Mouse (Mus musculus) cerebellum, postnatal 14 days (tissue): Measurements from ENCODE around the gene Hnrnpa3.
"Not testable (repeated sequence)": the region's sequence is repeated elsewhere in the genome, so short reads cannot be mapped to it uniquely, and the experiment has no call there.

ENCODE experiments used
- DNase-seq, 2 experiments: peaks; one replicate each; pipeline ENCODE4 v3.0.0; 2021; ENCODE audit warnings: mixed read lengths in 2 of 2

Gene Hnrnpa3

DNA sequence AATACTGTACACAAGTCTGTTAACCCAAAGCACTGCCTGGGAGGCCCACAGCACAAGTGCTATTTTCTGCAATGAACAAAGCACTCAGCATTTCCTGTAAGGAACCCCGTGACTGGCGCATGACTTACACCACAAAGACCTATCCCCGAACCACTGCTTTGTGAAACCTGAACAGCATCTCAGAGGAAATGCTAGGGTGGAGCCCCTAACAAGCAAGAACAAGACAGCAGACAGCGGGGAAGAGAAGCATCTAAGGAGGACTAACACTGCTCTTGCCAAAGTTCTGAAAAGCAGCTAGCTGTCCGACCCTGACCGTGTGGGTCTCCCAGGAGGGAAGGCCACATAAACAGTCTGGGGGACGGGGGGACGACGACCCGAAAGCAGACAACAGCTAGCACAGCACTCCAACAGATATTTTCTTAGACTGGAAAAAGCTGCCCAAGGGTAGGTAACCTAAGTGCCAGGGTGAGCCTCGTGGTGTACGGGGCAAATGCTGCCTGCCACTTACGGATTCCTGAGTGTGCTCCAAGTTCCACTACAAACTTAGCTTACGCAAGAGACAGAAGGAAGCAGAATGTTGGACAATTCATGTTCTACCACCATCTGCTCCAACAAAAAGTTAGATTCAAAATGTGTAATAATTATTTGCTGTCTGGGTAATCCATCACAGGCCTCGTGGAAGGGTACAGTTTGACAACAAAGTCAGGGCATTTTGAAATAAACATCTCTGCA lies 24.1 kb downstream of the Hnrnpa3 start:
- DNase-seq, result no peak

DNA sequence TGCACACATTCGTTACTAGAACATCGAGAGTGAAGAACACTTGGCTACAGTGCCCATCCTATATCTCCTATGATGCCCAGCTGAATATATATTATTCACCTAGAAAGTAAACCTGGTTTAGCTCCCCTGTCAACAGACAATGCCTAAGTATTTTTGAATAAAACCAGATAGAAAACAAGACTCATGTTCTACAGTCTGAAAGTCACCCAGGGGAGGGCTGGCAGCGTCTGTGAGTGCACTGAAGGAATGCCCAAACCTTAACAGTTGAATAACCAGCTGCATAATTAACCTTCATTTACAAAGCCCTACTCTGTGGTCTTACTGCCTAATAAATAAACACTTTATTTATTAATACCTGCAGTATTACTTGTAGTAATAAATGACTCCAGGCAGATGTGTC lies 25.5 kb downstream of the Hnrnpa3 start:
- no peak for DNase-seq

DNA sequence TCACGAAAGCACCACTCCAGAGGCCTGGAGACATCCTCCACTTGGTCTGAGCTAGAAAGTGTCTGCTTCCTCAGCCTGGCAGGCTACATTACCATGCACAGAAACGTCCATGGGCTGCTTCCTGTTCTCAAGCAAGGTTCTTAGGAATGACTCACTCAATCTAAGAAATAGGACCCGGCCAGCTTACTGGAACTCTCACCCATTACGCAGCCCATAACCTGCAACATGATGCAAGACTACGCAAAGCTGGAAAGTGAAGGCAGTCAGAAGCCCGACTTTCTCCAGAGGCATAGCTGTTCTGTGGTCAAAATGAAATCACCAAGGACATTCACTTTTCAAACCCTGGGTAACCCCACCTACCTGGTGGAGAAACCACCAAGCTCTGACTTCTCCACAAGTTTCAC lies 26.4 kb downstream of the Hnrnpa3 start:
- no peak for DNase-seq

DNA sequence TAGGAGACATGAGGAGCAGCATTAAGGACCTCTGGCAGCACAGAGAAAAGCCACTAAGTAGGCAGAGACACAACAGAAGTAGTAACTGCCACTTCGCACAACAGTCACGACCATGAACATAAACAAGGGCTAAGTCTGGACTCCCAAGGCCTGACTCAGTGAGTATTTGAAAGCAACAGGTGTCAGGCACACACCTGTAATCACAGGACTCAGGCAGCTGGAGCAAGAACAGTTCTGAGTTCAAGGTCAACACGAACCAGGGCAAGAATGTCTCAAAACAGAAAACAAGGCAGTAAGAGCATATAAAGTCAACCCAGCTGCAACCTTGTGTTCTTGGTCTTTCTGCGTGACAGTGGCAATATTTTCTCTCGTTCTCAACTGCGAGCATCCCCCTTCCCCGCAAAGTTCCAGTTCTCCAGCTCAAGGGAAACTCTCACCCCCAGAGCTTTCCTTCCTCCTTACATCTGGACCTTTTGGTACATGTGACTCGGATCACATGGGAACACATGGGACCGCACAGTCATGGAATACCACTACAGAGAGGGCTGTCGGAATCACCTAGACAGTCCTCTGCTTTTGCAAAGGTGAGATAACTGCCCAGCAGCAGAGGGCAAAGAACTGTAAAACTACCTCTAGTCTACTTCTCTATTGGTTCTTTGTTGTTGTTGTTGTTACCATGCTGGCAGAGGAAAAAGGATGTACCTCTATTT lies 28.1 kb downstream of the Hnrnpa3 start:
- DNase-seq, result no peak

DNA sequence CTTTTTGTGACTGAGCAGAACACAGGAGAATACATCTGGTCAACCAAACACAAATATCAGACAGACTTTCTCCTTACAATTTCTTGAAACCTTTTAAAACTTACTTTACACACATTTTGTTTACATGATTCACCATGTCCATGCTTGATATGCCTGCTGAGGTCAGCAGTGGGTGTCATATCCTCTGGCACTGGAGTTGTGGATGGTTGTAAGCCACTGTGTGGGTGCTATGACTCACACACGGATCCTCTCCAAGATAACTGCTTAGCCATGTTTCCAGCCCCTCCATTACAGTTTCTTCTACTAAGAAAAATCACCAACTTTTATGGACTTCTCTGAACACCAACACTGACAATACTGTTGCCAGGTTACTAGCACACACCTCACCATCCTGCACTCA lies 29.8 kb downstream of the Hnrnpa3 start:
- no peak for DNase-seq

DNA sequence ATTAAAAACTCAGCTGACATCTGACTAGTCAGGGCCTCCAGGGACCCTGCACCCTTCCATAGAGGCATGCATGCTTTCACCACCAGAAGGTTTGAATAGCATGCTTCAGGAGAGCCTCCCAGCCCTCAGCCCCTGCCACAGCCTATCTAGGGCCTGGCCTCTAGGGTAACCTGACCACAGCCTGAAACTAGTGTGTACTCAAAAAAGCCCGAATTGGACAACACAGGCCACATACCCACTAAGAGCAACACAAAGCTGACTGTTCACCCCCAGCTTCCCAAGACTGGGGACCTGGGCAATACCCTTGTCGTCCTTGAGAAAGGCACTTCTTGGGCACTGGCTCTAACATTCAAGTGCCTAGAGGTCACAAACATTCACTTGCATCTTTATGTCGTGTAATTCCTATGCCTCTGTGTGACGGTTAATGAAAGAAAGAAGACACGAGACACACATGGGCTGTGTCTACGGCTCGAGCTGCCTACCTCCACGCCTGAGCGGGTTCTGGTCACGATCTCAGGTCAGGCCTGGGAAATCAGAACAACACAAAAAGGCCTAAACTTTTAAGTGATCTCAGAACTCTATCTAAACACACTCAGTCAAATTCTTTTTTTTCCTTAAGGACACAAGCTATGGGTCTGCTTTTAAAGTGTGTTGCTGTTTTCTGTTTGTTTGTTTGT lies 30.6 kb downstream of the Hnrnpa3 start:
- no peak for DNase-seq

DNA sequence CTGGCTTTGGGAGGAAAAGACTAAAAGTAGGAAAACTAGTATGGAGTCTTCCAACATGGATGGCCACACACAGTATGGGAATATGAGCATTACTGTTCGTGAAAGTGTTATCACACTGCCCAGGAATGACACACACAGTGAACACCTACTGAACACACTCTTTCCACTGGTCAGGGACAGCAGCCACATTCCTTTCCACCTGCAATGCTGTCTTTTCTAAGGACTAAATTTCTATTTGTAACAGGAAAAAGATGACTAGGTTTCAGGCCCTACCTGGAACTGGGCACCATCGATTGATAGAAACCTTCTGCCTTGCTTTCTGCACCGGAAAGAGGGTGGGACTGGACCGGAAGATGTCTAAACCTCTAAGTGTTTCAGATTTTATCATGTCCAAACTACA lies 31.6 kb downstream of the Hnrnpa3 start:
- DNase-seq, result no peak

DNA sequence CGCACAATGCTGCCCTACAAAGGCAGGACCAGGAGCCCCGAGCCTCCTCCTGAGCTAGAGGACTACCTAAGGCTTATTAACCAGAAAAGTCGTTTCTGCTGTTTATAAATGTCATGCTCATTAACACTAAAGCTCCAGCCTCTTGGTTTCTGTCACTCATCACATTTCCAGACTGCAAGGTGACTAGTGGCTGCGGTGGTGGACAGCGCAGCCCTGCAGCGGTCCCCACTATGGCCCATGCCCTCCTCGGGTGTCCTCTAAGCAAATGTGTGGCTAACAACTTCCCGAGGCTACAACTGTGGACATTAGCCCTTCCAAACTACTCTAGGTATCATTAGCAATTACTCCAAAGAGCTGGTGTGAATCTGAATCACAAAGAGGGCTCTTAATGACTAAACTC lies 32.3 kb downstream of the Hnrnpa3 start:
- no peak for DNase-seq

DNA sequence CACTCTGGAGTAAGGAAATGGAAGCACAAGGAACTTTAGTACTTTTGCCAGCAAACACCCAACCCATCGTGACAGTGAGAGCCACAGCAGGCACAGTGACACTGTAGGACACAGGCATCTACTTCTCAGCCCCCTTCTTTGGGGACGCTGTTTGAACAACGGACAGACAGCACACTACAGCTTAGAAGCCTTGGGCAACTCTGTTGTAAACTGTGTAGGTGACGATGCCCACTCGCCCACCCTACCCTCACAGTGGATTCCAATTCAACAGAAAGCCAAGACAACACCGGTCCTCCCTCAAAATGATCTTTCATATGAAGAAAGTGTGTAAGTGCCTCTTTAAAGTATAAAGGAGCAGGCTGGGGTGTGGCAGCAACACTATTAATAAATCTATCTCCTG lies 33.3 kb downstream of the Hnrnpa3 start:
- DNase-seq, result no peak

DNA sequence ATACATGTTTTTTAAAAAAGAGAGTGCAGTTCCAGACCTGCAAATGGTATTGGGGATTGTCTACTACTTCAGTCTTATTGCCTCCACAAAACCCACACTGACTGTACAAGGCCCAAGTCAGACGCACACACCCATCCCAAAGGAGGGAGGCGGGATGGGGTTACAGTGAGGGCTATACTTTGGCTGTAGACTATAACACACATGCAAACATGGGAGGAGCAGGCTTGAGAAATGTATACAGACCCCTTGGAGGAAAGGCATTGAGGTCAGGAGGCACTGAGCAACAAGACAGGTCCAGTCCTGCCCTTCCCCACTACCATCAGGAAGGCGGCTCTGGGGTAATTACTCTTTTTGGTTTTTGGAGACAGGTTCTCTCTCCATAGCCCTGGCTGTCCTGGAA lies 35.9 kb downstream of the Hnrnpa3 start:
- DNase-seq, result not testable (repeated sequence)

DNA sequence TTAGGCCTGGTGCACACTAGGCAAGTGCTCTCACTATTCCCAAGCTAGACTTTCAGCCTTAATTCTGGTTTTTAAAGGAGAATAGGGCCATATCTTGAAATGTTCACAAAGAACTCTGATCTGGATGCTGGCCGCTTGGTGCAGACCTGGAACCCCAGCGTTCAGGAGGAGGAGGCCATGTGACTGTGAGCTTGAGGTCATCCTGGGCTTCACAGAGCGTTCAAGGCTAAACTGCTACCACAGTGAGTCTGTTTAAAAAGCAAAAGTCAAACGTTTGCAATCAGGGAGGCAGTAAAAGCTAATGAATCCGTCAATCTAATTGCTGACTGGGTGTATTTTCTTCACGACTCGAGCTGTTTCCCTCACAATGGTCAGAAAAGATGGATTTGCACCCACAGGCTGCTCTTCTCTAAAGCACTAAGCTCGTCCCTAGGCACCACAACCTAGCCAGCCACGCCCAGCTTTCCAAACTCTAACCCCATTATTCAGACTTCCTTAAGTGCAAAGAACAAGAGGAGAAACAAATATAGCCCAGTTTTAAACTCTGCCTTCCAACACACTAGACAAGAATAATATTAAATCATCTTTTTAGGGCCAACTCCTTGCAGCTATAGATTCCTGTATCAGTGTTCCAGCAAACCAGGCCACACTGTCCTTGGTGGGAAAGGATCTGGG lies 36.8 kb downstream of the Hnrnpa3 start:
- DNase-seq, result no peak

DNA sequence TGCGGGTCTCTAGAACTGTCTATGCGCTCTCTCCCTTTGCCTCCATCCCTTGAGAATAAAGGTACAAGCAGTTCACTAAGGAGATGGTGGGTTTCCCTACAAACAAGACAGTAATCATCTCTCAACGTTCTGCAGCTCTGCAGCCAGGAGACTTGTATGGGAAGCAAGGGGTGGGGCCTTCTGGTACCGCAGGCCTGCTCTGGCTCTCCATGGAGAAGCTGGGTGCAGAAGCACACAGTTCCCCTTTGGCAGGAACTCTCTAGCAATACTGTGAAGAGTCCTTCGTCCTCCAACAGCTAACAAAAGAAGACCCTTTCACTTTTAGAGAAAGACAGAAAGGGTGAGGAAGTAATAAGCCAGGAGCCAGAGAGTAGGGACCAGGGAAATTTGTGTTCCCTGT lies 37.3 kb downstream of the Hnrnpa3 start:
- no peak for DNase-seq

DNA sequence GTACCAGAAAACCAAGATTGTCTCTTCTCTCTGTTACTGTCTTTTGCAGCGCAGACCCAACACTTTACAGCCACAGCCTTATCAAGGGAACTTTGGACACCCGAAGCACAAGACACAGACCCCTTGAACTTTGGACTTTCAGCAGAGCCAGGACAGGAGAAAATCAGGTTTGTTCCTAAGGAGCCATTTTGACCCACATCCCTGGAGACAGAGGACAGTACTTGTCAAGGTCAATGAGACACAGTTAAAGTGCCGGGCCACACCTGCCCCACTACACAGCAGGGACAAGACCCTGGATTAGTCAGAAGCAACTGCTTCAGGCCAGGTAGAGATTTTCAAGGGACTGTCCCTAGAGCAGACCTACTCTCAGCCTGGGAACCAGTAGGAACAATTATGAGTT lies 38.2 kb downstream of the Hnrnpa3 start:
- no peak for DNase-seq

DNA sequence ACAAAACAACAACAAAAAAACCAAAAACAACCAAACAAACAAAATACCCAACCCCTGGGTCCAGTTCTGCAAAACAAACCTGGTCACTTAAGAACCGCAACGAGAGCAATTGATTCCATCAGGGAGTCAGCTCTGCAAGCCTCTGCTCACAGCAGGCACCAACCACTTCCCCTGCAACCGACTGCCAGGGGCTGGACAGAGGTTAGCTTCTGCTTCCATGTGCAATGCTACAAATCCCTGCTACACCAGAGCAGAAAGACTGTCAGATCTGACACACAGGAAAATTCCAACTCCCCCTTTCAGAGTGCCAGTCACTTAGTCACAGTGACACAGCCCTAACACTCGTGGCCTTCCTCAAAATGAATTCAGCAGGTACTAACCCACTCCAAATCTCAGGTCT lies 38.9 kb downstream of the Hnrnpa3 start:
- no peak for DNase-seq

DNA sequence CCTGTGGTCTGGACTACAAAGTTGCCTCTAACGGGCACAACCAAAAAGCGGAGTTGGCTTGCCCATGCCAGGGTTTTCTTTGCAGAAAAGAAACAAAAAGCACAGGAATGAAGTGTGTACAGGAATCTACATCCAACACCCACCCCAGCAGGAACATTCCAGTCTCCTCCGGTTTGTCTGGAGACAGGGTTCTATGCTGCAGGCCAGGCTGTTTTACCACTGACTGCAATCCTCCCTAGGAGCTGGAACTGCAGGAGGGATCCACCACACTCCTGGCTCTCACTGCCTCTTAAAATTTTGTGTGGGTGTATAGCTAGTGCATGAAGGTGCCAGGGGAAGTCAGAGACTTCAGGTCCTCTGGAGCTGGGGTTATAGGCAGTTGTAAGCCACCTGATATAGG lies 39.8 kb downstream of the Hnrnpa3 start:
- DNase-seq, result no peak

DNA sequence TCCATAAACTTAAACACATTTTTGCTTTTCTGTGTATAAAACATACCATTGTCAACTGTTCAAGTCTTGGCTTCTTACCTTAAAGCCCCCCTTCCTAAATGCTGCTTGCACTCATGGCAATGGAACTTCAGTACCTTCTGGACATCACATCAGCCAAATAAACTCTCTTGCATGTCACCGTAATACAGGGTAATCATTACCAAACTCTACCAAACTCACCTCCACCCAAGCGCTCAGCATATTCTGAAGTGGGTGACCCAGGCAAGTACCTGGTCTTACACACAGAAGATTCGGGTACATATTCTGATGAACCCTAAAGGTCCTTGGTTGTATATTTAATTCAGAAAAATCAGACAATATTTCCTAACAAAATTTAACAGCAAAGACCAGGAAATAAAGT lies 41.5 kb downstream of the Hnrnpa3 start:
- DNase-seq, result no peak

DNA sequence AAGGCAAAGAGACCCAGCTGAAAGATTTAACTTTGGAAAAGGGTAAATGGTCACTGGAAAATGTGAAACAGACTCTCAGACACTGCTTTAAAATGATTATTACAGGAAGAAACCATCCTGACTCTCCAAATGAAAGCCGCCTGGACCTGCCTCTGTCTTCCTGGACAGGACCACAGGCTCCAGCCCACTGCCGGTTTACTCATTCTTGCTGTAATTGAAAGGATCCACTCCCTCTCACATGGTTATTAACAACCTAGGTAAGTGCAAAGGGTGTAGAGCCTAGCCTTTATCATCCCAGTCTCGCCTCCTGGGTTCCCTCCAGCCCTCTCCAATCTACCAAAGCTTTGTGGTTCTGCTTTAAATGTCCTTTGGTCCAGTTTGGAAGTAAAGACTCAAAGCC lies 42.1 kb downstream of the Hnrnpa3 start:
- DNase-seq, result no peak

DNA sequence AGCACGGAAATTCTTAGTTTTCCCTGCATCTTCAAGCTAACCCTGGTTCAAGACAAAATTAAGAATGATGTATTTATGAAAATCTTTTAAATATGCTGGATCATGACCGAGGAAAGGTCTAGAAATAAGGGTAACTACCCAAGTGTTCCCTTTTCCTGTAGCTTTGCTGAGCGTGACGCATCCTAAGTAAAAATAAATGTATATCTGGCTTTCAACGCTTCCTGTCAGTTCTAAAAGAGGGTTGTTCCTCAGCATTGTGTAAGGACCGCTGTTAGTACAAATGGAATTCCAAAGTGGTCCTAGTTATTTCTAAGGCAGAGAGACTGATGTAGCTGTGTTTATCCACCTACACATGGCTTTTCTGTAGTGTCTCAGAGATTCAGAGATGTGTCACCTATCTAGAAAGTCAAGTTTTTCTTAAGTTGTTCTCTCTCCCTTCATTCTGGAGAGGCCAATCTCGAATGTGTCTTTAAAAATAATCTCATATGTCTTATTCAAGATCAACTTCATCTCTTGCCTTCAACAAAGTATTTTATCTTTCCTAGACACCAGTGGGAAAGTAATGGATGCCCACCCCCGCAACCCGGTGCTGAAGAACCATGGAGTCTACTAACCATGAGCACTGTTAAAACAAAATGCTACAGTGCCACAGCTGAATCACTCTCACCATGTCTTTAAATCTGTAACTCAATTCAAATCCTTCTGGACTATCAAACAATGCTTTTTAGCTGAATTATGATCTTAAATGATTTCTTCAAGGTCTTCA lies 42.9 kb downstream of the Hnrnpa3 start:
- DNase-seq, result no peak

DNA sequence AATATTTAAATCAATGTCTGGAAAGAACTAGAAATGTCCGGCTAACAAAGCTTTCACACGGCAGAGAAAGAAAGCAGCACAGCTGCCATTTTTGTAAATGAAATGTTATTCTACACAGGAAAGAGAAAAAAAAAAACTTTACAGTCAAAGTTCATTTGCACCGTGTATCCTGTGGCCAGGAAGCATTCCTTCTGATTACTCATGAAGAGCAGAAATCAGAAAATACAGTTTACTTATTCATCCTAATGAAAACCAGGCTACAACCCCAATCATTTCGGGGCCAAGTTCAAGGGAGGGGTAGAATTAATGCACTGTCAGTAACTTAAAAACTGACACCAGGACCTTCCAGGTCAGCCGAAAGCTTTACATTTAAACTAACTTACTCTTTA lies 43.5 kb downstream of the Hnrnpa3 start:
- no peak for DNase-seq

DNA sequence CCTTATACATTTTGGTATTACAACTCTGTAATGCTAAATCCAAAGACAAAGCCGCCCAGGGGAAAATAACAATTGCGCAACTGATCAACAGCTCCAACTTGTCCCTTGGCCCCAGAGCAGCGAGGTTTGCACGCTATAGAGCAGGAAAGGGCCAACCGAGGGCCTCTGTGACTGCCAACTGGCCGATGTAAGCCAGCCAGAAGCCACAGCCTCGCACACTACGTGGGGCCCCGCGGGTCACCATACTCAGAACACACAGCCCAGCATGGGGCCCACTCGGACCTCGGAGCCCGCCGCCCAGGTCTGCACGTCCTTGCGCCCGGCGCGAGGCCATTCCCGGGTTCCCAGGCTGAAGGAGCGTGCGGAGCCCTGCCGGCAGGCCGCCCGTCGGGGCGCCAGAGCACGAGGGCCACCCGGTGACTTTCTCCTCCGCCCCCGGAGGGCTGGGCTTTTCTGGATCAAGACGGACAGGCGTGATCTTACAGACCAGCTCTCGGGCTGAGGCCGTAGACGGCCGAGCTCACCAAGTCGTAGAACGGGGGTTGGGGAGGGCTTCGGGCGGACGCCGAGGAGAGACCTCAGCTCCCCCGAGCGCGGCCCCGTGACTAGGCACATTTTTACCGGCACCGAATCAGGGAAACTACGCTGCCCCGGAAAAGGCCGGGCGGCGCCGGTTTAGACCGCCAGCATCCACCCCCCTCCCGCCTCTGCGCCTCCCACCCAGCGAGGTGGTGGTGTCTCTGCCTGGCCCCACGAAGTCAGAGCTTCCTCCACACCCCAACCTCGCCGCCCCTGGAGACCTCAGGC lies 44.5 kb downstream of the Hnrnpa3 start:
- DNase-seq, result peak; percentile 85

DNA sequence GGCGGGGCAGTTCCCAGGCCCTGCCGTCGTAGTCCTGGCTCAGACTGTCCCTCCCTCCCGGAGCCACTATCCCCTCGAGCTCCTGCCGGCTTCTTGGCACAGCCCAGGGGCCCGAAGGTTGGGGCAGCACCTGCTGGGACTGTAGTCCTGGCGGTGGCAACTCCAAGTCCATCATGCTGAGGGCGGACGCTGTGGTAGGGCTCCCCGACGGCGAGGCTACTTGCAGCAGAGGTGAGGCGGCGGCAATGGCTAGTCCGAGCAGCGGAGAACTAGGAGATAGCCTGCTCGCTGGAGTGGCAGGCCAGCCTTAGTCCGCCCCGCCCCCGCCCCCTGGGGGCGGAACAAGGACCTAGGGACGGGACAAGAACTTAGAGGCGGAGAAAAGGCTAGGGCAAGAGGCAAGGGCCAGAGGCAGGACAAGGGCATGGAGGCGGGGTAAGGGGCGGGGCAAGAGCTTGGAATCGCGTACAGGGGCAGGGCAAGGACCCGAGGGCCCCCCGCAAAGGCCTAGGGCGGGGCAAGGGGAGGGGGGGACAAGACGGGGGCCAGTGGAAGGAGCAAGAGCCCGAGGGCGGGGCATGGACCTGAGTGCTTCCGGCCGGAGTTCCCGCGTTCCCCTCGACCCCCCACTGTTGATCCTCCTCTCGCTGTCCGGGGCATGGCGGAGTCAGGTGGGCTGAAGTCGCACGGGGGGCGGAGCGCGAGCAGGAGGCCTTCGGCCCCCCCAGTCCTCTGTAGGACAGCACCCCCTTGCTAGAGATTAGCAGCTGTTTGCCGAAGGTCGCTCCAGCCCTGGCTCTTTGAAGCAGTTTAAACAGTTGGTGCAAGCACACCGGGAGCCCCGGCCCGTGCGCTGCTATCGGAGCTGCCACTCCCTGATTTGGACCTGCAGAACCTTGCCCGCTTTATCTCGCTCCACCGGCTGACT lies 45.4 kb downstream of the Hnrnpa3 start, which contains the start of gene Nfe2l2:
TSS of gene Nfe2l2 (minus strand) at position 408 of the 928 bp plus-strand sequence.
- peak; percentile 67 to 82 for DNase-seq
